Mouse (Mus musculus) stomach, postnatal 0 days (tissue): Measurements from ENCODE around the gene Olfr1406.

Source experiments
- CTCF ChIP-seq: IDR thresholded peaks from 2 replicates; pipeline ENCODE4 v1.5.1; 2016; ENCODE audit warnings: antibody characterized with exemption, low read depth, mild to moderate bottlenecking, moderate library complexity
- EP300 ChIP-seq: optimal IDR thresholded peaks from 2 replicates; pipeline ENCODE3; 2016; ENCODE audit warnings: antibody characterized with exemption

DNA sequence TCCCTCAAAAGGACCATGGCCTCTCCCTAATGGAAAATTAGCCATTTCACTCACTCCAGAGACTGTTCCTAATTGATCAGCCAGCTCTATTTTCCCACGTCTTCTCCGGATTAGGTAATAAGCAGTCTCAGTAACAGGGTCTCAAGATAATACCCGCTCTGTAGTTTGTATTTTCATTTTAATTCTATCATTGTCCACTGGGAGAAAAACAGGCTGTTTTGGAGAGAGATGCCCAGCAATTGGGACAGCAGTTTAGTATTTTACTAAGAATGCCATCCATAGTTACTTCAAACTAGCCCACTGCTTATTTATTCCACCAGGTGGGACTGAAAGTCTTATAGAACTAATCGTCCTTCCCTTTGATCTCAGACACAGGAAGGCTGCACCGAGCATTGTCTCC is 7.1 kb upstream of the Olfr1406 start, which contains the start of gene Olfr218:
- TF ChIP-seq EP300 (no peak), CTCF (no peak)
